Mouse (Mus musculus): Measurements from ENCODE around the gene Dnlz. TPM values are rescaled to one million over a fixed set of nuclear protein-coding genes. Genes with fewer than 3 reads are reported as not detected.

The Dnlz gene
- polyA plus RNA-seq, 2 experiments, result 7.0 to 7.6 TPM

- no peak overlapping the region for H3K27ac ChIP-seq
- no peaks in the 10 kb centered on the region for H3K9me3 ChIP-seq (ENCODE audit: control insufficient read depth, low read length)
- peak overlapping the region; percentile 88 for H3K4me2 ChIP-seq (ENCODE audit: low read depth)
- no peaks in the 10 kb centered on the region for H3K27me3 ChIP-seq (ENCODE audit: control insufficient read depth, insufficient read depth, low read length)
- no peak for TF ChIP-seq CTCF (IDR thresholded peaks at IDR 0.05; ENCODE audit: low read depth)
- TF ChIP-seq EP300 (IDR thresholded peaks at IDR 0.05; ENCODE audit: low read depth), result no peak
- H3K9ac ChIP-seq (replicated peaks), result peak overlapping the region; percentile 92
- H3K4me3 ChIP-seq (ENCODE audit: insufficient read depth in 1 of 2, low read depth in 2 of 2, low read length in 2 of 2), result peak overlapping the region; percentile 77 to 85
- peaks cover 10 to 14% of the 10 kb centered on the region in 2 experiments for H3K4me1 ChIP-seq (replicated peaks; ENCODE audit: control insufficient read depth in 2 of 2, insufficient read depth in 2 of 2, low read length in 1 of 2)
- DNase-seq (ENCODE audit: low read depth in 3 of 3, low spot score in 3 of 3) (no peak), ATAC-seq (ENCODE audit: insufficient read depth) (peak; percentile 33; the same call in 1 of the 2 replicates)
- H3K36me3 ChIP-seq (replicated peaks; ENCODE audit: control insufficient read depth, insufficient read depth, low read depth), result no peaks in the 10 kb centered on the region
- WGBS (ENCODE audit: insufficient replicate concordance), result 5% methylated on average over 36 of the region's 36 CpGs
Measured at GRCm38 (mm10) chr2:26352291-26352910, 491 bp upstream of the Dnlz start.

DNA sequence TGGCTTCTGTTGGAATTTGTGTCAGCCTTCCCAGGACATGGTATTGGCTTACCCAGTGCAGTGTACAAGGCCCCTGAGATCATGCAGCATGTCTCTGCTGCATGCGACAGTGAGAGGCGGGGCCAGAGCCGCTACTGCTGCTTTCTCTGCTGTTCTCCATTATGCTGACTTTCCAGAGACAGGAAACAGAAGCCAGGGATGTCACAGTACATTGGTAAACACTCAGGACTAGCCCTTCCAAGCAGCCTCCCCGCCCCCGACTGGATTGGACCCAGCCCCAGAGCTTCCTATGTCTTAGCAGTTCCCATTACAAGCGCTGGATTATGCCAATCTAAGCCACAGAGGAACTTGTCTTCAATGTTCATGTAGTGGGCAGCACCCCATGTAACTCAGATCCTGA lies 3.7 kb downstream of the Dnlz start:
- Histone ChIP-seq H3K4me2 (ENCODE audit: low read depth) (no peak overlapping the region), H3K36me3 (replicated peaks; ENCODE audit: control insufficient read depth, insufficient read depth, low read depth) (no peaks in the 10 kb centered on the region), H3K9me3 (ENCODE audit: control insufficient read depth, low read length) (no peaks in the 10 kb centered on the region), H3K9ac (replicated peaks) (no peak overlapping the region), H3K4me1 (replicated peaks; ENCODE audit: control insufficient read depth in 2 of 2, insufficient read depth in 2 of 2, low read length in 1 of 2) (peaks cover 10 to 14% of the 10 kb centered on the region in 2 experiments), H3K4me3 (ENCODE audit: insufficient read depth in 1 of 2, low read depth in 2 of 2, low read length in 2 of 2) (no peak overlapping the region), H3K27me3 (ENCODE audit: control insufficient read depth, insufficient read depth, low read length) (no peaks in the 10 kb centered on the region), H3K27ac (no peak overlapping the region)
- TF ChIP-seq CTCF (IDR thresholded peaks at IDR 0.05; ENCODE audit: low read depth), result no peak
- TF ChIP-seq EP300 (IDR thresholded peaks at IDR 0.05; ENCODE audit: low read depth), result no peak
- no peak for DNase-seq (ENCODE audit: low read depth in 3 of 3, low spot score in 3 of 3)
- ATAC-seq (ENCODE audit: insufficient read depth), result no peak
- WGBS (ENCODE audit: insufficient replicate concordance), result 70% methylated on average over 6 of the region's 6 CpGs

DNA sequence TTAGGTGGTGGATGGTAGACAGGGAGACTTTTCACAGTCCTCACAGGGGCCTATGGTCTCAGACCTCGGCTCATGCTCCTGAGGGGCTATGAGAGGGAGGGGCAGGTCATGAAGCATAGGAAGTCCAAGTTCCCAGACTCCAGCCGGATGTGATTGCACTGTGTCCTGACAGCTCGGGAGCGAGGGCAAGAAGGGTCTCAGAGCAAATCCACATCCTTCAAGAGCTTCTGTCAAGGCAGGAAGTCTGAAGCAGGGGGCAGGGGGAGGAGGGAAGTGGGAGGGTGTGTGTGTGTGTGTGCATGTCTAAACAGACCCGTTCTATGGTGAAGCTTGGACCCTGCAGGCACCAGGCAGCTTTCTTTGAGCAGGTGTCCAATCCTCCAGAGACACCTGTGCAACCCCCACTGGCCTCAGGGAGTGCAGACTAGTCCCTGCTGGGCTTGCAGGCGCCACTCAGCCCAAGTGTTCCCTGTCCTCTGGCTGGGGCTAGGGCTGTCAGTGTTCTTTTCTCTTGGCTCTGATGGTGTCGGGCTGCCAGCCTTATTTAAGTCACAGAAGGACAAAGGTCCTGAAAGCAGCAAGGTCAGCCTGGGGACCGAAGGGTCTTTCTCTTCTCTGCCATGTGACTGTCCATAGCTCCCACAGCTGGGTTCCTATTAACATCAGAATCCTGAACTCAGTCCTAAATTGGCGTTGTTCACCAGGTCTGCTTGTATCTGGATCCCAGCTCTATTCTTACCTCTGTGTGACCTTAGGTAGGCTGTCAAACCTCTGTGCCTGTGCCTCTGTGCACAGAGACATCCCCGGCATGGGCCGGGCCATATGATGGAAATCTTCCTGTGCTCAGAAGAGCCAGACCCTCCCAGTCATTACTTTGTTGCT lies 9.1 kb downstream of the Dnlz start:
- H3K27me3 ChIP-seq (ENCODE audit: control insufficient read depth, insufficient read depth, low read length), result no peaks in the 10 kb centered on the region
- 51% methylated on average over 11 of the region's 11 CpGs for WGBS (ENCODE audit: insufficient replicate concordance)
- H3K9me3 ChIP-seq (ENCODE audit: control insufficient read depth, low read length), result no peaks in the 10 kb centered on the region
- H3K4me1 ChIP-seq (replicated peaks; ENCODE audit: control insufficient read depth in 2 of 2, insufficient read depth in 2 of 2, low read length in 1 of 2), result peaks cover 0 to 7% of the 10 kb centered on the region in 2 experiments; a peak in 2 of 4 replicates
- no peaks in the 10 kb centered on the region for H3K36me3 ChIP-seq (replicated peaks; ENCODE audit: control insufficient read depth, insufficient read depth, low read depth)
- DNase-seq (ENCODE audit: low read depth in 3 of 3, low spot score in 3 of 3) (no peak), ATAC-seq (ENCODE audit: insufficient read depth) (peak; percentile 50)
- H3K4me3 ChIP-seq (ENCODE audit: insufficient read depth in 1 of 2, low read depth in 2 of 2, low read length in 2 of 2), result no peak overlapping the region
- H3K4me2 ChIP-seq (ENCODE audit: low read depth), result no peak overlapping the region
- H3K9ac ChIP-seq (replicated peaks), result no peak overlapping the region
- TF ChIP-seq CTCF (IDR thresholded peaks at IDR 0.05; ENCODE audit: low read depth), result no peak
- TF ChIP-seq EP300 (IDR thresholded peaks at IDR 0.05; ENCODE audit: low read depth), result no peak
- no peak overlapping the region for H3K27ac ChIP-seq

GRCm38 (mm10) chr2:26342044-26342443 lies 9.9 kb downstream of the Dnlz start:
- TF ChIP-seq CTCF (IDR thresholded peaks at IDR 0.05; ENCODE audit: low read depth), result no peak
- TF ChIP-seq EP300 (IDR thresholded peaks at IDR 0.05; ENCODE audit: low read depth), result no peak
- Histone ChIP-seq H3K4me1 (replicated peaks; ENCODE audit: control insufficient read depth in 2 of 2, insufficient read depth in 2 of 2, low read length in 1 of 2) (peaks cover 0 to 7% of the 10 kb centered on the region in 2 experiments; a peak in 2 of 4 replicates), H3K27ac (no peak overlapping the region), H3K9me3 (ENCODE audit: control insufficient read depth, low read length) (no peaks in the 10 kb centered on the region), H3K27me3 (ENCODE audit: control insufficient read depth, insufficient read depth, low read length) (no peaks in the 10 kb centered on the region), H3K9ac (replicated peaks) (no peak overlapping the region), H3K4me2 (ENCODE audit: low read depth) (no peak overlapping the region), H3K36me3 (replicated peaks; ENCODE audit: control insufficient read depth, insufficient read depth, low read depth) (no peaks in the 10 kb centered on the region), H3K4me3 (ENCODE audit: insufficient read depth in 1 of 2, low read depth in 2 of 2, low read length in 2 of 2) (no peak overlapping the region)
- DNase-seq (ENCODE audit: low read depth in 3 of 3, low spot score in 3 of 3) (no peak), ATAC-seq (ENCODE audit: insufficient read depth) (no peak; the same call in 1 of the 2 replicates)
- 63% methylated on average over 10 of the region's 10 CpGs for WGBS (ENCODE audit: insufficient replicate concordance)

GRCm38 (mm10) chr2:26341510-26341981 lies 10.4 kb downstream of the Dnlz start:
- no peaks in the 10 kb centered on the region for H3K36me3 ChIP-seq (replicated peaks; ENCODE audit: control insufficient read depth, insufficient read depth, low read depth)
- WGBS (ENCODE audit: insufficient replicate concordance), result 68% methylated on average over 2 of the region's 2 CpGs
- no peak for ATAC-seq (ENCODE audit: insufficient read depth)
- TF ChIP-seq EP300 (IDR thresholded peaks at IDR 0.05; ENCODE audit: low read depth) (no peak), CTCF (IDR thresholded peaks at IDR 0.05; ENCODE audit: low read depth) (no peak)
- H3K9ac ChIP-seq (replicated peaks), result no peak overlapping the region
- H3K27ac ChIP-seq, result no peak overlapping the region
- no peaks in the 10 kb centered on the region for H3K9me3 ChIP-seq (ENCODE audit: control insufficient read depth, low read length)
- no peak for DNase-seq (ENCODE audit: low read depth in 3 of 3, low spot score in 3 of 3)
- H3K4me1 ChIP-seq (replicated peaks; ENCODE audit: control insufficient read depth in 2 of 2, insufficient read depth in 2 of 2, low read length in 1 of 2), result peaks cover 0 to 7% of the 10 kb centered on the region in 2 experiments; a peak in 2 of 4 replicates
- no peaks in the 10 kb centered on the region for H3K27me3 ChIP-seq (ENCODE audit: control insufficient read depth, insufficient read depth, low read length)
- H3K4me2 ChIP-seq (ENCODE audit: low read depth), result no peak overlapping the region
- no peak overlapping the region for H3K4me3 ChIP-seq (ENCODE audit: insufficient read depth in 1 of 2, low read depth in 2 of 2, low read length in 2 of 2)

Measured in liver, embryonic 14.5 days (tissue).